Mouse (Mus musculus) ovary, adult 18-20 months (tissue): ENCODE results near the gene Hdac9.

Experiments used
- DNase-seq: peaks from one replicate; pipeline ENCODE4 v3.0.0; 2022; ENCODE audit warnings: low spot score, mixed read lengths

Gene Hdac9

DNA sequence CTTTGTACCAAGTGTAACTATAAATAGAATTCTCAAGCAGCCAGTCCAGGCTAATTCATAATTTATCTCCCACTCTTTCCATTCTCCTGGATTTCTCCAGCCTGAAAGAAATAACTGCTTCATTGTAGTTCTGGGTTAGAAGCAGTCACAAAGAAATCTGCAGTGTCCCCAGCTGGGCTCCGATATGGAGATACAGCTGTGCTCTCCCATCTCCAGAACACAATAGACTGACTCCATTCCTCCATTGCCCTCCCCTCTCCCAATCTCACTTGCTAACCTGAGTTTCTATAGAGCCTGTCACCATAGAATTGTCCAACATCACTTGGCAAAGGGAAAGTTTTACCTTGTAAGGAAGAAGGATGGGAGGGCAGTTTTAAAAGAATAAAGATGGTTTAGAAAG lies 218.9 kb downstream of the Hdac9 start:
- no peak for DNase-seq

DNA sequence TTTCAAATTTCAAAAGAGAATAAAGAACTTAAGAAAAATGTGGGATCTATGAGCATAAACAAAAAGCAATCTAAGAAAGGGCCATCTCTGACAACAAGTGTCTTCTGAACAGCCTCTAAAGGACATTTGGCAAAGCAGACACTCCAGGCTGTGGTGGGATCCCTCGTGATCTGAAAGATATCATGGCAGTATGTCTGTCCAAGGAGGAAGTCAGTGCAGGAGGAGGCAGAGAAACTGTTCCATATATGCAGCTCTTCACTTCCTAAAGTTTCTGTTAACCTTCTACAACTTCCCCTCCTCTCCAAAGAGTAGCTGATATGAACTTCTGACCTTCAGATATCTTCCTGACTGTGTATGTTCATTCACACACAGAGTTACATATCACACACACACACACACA lies 220.2 kb downstream of the Hdac9 start:
- no peak for DNase-seq

DNA sequence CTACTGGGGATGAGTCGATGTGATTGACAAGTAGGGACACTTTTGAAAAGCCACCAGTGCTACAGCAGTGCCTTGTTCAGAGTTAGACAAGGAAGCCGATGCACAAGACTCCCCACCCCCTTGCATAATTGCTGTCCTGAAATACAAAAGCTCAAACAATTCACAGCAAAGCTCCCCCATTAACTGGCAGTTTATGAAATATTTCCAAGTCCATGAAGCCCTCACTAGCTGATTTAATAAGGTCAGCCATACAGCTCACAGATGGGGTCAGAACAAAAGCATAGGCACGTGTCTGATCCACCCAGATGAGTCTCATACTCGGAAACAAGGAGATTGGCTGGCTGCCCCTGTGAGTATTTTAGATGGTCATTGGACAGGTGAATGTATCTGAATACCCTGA lies 228.0 kb downstream of the Hdac9 start:
- DNase-seq: no peak

DNA sequence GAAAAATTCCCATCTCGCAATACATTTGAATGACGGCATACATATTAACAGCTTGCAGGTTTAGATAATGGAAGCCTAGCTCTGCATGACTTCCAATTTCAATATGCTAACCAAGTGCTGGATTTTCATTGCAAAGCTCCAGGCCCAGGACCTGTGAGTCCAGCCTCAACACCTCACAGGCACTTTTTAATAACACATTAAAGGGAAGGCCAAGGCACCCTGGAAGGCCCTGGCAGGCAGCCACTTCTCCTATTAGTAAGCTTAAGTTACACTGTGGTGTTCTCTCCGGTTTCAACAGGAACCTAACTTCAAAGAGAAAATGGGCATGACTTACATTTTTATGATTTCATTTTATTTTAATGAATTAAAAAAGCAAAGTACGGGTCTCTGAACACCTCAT lies 233.5 kb downstream of the Hdac9 start:
- no peak for DNase-seq

DNA sequence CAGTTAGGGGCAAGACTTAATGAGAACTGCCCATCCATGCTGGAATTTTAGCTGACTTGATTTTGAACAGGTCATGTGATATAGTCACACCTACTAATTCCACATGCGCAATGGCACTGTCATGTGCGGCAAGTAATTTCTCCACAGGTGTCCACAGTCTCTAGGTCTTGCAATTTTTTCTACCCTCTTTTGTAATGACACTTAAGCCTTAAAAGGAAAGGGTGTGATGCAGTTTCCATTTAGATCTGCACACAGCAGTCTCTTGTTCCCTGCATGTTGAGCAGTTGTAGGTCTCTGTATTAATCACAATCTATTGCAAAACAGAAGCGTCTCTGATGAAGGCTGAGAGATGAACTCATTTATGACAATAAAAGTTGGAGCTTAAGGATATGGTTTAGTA lies 234.2 kb downstream of the Hdac9 start:
- no peak for DNase-seq

DNA sequence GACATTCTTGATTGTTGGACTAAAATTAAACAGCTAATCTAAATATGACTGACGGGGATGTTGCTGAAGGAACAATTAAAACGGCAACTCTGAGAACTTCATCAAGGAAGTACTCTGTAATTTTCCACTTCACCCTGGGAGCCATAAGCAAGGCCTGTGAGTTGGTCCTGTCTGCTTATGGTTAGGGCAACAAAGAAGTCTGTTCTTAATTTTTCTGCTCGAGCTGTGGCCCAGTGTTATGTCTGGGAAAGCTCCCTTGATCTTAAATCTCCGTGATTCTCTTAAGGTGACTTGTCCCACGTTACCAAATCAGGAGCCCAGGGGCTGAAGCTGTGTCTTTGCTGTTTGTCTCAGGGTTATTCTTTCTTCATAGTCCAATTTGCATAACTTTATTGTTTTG lies 236.3 kb downstream of the Hdac9 start:
- DNase-seq: no peak

DNA sequence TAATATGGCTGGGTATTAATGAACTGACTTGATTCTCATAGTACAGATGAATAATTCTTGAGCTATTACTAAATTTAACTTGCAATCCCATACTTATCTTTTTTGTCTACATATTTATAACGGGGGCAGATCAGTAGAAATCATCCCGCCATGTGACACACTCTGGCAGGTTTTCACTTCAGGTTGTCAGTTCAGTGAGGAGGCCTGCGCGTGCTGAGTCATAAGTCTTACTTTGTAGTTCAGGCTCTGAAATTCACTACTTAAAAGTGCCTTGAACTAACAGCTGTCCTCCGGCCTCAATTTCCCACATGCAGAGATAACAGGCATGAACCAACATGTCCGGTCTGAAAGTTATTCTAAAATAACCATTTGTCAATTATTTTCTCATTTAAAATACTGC lies 239.8 kb downstream of the Hdac9 start:
- DNase-seq: no peak

DNA sequence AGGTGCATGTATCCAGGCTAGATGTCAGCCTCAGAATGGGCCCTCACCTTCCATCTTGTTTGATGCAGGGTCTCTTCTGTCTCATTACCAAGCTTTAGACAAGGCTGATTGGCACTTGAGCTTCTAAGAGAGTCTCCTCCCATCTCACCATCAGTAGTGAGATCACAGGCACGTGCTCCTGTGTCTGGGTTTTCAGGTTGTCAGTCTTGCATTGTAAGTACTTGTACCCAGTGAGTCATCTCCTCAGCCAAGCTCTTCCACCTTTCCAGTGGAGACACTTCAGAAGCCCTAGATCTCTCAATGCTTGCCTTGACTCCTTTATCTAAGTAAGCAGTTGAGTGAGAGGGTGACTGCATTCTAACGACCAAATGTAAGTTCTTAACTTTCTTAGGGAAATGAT lies 242.7 kb downstream of the Hdac9 start:
- DNase-seq: no peak

DNA sequence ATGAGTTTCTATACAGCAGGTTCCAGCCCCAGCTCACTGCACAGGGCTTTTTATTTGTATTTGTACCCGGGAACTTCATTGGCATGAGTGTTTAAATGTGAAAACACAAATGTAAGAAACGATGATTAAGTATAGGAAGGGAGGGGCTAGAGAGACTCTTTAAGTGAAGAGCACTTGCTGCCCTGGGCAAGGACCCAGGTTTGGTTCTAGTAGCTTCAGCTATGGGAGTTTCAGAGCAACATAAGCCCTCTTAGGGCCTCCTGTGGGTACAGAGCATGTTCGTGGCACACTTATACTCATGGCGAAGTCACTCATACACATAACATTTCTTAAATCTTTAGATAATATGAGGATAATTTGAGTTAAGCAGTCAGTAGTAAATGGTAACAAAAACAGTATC lies 243.4 kb downstream of the Hdac9 start:
- DNase-seq: no peak

DNA sequence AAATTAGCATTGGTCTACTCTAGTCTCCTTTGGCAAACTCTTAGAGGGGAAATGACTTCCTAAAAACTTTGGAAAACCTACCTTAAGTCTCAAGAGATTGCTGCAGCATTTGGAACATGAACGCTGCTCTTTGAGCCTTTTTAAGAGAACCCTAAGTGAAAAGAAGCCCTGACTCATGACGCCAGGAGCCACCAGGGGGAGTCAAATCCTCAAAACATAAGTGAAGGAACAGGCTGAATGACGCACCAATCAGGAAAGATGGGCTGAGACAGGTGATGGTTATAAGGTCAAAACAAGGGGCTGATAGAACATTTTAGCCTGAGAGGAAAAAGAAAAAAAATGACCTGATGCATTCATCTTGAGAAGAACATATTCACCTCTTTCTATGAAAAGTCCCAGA lies 252.1 kb downstream of the Hdac9 start:
- no peak for DNase-seq

DNA sequence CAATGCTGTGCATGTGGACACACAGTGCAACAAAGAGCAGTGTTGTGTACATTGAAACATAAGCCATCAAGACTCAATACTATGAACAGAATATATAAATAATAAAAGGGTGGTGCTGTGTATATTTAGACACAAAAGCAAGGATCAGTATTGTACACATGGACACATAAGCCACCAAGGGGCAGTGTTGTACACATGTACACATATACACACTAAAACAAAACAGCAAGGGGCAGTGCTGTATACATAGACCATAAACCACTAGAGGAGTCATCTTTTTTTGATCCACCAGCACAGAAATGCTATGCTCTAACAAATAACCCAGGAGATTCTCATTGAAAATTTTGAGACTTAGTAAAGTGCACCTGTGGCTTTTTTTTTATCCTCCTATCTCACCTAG lies 255.5 kb downstream of the Hdac9 start:
- DNase-seq: no peak

DNA sequence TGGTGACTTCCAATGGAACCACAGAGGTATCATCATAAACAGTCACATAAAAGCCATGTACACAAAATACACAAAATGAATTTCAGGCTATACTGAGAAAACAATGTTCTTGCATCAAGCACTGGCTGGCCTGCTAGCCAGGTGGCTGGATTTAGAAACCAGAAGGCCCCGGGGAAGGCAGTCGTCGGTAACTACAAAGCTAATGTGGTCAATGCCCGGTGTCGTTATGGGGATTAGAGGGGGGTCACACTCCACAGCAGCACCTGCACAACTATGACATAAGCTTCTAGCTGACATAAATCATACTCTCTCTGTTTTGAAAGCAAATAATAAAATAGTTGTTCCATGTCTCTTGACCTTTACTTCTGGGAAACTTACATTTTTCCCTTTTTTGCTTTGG lies 256.9 kb downstream of the Hdac9 start:
- no peak for DNase-seq

DNA sequence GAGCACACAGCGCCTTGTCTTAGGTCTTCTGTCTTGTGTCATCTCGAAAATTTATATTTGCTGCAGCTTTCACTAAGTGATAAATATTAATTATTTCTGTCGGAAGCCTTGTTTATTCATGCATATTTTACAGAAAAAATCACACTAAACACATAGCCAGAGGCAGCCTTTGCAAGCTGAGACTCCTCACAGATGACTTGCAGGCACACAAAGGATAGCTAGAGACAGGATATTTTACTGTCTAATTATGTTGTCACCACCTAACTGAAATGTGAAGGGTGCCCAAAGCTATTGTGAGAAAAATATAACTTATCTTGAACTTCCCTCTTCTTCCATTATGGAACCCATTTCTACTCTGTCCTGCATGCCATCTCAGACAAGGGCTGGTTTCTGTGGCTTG lies 258.3 kb downstream of the Hdac9 start:
- no peak for DNase-seq

DNA sequence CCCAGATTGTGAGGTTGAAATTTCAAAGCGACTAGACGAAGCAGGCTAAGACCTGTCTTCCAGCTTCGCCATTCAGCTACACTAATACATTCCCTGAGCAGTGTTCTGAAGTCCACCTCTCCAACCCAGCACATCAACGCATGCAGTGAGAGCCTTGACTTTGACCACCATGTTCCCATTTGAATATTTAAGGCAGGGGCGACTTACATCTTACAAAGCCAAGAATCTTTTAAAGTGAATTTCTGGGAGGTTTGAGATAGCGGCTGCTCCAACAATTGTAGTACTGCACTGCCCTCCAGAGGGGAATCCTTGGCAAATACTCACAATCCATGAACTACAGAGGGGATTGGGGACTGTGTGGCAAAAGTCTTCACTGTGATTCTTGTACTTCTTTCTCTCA lies 258.8 kb downstream of the Hdac9 start:
- DNase-seq: no peak

DNA sequence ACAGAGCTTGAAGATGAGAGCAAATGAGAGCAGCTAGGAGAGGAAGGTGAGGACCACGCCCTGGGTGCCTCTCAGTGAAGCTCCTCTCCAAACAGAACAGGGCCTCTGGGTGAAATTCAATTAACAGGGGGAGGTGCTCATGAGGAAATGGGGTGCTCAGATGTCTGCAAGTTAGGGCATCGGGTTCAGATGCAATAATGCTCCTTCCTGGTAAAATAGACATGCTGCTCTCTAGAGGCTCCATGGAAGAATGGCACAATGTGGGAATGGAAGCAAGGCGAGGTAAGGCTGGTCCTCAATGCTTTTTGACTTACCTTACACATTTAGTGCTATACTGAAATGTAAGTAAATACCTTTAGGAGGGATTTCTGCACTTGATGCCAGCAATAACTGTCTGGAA lies 263.3 kb downstream of the Hdac9 start:
- no peak for DNase-seq

DNA sequence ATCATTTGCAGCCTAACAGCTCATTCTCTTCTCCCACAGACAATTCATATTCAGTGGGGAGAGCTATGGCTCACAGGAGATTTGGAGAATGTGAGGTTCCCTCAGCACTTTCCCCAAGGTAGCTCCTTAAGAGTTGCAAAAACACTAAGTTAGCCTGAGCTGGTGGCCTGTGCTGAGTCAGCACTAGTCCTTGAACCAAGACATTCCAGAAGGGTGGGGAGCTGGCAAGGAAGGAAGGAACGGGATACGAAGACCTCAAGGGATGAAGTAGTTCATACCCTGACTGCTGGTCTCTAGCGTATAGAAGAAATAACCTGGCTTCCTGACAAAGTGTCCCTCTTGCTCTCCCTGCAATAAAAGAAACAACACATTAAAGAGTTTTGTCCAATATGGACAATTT lies 268.1 kb downstream of the Hdac9 start:
- DNase-seq: no peak

DNA sequence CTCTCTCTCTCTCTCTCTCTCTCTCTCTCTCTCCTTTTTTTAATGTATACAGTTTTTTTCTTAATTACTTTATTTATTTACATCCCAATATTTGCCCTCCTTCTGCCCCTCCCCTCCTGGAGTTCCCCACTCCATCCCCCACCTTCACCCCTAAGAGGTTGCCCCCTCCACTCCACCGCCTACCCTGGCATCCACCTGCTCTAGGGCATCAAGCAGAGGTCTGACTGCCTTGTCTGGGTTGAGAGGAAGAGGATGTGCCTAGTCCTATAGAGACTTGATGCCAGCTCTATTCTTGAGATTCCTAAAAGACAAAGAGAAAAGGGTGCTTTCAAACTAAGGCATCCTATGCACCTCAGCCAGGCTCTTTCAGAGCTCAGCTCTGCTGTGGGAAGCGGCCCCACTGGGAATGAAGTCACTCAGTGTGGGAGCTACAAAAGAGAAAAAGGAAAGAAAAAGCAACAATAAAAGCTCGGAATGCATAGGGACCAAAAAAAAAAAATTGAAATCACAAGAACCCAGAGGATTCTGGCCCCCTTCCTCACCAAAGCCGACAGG lies 275.1 kb downstream of the Hdac9 start:
- DNase-seq: no peak

DNA sequence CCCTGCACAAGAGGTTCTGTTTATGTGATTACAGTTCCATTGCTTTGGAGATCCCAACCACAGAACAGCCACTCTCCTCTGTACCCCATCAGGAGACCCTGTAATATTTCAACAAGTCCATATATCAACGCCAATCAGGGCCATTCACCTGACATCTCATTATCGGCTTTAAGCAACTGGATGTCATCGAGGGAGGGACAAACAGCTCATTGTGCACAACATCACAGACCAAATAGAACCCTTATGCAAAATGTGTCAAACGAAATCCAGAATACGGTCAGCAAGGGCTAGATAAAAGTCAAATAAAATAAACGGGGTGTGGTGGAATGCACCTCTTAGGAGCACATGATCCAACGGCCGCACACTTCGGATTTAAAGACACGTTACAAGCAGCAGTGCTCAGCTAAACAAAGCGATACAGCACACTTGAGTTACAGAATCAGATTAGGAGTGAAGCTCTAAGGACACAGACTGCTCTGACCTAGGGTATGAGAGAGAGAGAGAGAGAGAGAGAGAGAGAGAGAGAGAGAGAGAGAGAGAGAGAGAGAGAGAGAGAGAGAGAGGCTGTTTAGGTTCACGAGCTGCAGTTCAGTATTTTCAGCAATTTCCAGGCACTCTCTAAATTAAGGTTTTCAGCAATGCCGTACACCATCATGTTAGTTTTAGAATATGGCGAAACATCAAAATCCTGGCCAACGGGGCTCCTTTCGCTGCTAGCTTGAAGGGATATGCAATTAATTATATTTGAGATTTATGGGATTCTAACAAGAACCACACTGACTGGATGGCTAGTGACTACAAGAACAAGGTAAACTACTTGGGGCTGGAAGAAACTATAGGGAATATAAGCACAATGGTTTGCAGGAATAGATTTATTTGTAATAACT lies 279.4 kb downstream of the Hdac9 start:
- DNase-seq: no peak

DNA sequence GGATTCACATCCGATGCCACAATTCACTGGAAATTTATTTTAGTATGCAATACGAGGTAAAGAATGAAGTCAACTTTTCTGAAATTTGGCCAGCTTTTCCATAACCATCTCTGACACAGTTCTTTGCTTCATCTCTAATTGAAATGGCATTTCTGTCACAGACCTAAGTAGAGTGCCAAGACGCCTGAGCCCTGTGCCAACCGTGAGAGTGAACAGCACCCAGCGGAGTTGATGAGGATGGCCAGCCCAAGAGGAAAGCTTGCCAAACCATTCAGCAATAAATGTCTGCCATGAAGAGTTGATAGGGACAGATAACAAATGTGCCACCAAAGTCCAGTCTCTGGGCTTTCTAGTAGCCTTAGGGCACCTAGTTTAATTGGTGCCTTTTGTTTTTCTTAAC lies 297.8 kb downstream of the Hdac9 start:
- no peak for DNase-seq

DNA sequence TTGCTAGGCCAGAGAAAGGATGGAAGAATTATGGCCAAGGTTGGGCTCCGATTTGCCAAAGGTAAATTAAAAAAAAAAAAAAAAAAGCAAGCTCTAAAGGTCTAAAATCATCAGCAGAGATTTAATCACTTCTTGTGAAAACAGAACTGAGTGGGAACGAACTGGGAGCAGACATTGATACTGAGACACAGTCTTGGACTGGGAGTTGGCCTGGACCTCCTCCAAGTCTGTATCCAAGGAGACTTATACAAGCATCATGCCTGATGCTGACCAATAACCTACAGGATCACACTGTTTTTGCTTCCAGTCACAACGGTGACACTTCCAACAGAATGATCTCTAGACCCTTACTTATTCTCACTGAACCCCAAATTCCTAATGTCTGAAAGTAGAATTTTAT lies 298.6 kb downstream of the Hdac9 start:
- no peak for DNase-seq

DNA sequence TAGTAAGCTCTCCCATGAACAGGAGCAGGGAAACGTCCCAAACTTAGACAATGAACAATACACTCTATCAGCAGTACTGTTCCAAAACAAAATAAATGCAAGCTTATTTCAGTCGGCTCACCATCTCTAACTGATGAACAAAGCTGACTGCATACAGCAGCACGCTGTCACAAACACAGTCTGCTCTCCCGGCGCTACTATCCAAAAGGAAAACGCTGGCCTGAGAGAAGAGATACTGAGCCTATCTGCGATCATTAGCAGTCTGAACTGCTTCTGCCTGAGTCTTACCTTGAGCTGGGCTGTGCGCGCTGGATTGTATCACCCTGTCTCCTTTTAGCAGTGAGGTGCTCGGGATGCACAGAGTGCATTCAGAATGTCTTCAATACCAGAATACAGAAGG lies 299.1 kb downstream of the Hdac9 start:
- no peak for DNase-seq

DNA sequence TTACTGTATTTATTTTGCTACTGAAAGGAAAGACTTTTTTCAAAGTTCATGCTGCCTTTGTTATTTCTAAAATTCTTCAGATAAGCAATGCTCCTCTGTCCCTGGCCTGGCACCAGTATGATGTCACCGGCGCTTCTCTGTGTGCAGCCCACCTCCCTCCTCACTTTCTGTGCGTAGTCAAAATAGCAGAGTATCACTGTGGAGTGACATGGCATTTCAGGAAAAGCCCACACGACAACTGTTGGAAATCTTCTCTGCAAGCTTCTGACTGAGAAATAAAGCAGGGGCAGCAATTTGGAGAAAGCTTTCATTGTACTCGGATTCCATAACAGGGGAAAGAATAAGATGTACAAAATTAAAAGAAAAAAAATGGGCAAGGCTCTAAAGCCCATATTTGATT lies 302.1 kb downstream of the Hdac9 start:
- DNase-seq: no peak

DNA sequence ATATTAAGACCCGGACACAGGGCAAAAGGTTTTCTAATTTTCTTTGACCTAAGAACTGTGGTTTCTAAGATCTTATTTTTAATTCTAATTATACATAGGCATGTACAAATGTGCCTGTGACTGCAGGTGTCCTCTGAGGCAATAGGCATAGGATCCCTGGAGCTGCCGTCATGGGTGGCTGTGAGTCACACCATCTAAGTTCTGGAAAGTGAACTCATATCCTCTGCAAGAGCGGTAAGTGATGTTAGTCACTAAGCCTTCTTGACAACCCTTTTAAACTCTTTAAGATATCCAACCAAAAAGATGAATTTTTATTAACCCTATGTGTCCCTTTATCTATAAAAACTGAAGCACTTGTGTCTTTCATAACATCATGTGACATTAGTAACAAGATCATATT lies 304.4 kb downstream of the Hdac9 start:
- no peak for DNase-seq

DNA sequence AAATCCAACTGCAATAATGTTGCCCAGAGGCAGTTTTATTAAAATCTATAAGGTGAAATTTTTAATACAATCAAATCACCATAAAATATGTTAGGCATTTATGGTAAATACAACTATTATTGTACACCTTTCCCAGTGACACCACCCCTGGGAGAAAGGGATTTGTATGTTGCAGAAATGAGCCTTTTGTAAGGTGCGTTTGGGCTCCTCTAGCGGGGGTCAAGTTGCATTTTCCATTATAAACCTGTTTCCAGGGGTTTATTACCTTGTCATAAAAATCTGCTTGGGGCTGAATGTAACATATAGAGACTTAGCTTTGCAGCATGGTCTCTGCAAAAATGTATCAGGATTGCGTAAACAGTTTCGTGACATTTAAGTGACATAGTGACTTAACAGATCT lies 312.4 kb downstream of the Hdac9 start:
- no peak for DNase-seq
